Mouse (Mus musculus): ENCODE results near the gene Map3k21.

The Map3k21 gene

DNA sequence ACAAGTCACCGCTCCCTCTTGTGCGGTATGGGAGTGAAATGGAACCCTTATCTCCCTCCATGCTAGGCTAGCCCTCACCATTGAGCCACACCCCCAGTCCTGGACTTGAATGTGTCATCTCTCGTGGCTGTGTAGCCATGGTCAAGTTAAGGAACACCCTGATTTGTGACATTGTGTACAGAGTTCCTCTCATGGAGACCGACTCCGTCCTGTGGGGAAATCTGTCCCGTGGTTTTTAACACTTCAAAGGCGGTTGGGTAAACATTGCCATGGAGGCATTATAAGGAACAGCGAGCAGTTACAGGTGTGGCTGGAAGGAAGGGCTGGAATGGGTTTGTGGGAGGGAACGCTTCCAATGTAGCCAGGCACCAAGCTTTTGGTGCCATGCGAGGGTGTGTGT lies 6.8 kb downstream of the Map3k21 start:
- DNase-seq, result no peak

GRCm38 (mm10) chr8:125918719-125919118 lies 8.5 kb downstream of the Map3k21 start:
- no peak for DNase-seq

DNA sequence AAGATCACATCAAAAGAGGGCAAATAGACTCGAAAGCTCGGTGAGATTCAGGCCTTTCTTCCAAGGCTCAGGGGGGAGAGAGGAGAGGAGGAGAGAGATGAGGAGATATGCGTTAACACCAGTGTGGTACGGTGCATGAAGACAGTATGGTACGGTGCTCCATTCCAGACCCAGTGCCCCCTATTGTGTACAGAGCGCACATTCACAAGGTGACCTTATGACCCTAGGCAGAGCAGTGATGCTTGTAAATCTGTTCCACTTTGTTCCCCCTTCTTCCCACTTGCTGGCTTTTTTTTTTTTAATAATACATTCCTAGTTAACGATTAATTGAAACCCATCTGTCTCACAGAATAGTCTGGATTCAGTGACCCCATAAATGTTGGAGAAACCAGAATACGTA lies 9.3 kb downstream of the Map3k21 start:
- no peak for DNase-seq

GRCm38 (mm10) chr8:125920281-125920680 lies 10.0 kb downstream of the Map3k21 start:
- DNase-seq, result no peak

- DNase-seq, result no peak
Measured at GRCm38 (mm10) chr8:125920761-125921160, 10.5 kb downstream of the Map3k21 start.

DNA sequence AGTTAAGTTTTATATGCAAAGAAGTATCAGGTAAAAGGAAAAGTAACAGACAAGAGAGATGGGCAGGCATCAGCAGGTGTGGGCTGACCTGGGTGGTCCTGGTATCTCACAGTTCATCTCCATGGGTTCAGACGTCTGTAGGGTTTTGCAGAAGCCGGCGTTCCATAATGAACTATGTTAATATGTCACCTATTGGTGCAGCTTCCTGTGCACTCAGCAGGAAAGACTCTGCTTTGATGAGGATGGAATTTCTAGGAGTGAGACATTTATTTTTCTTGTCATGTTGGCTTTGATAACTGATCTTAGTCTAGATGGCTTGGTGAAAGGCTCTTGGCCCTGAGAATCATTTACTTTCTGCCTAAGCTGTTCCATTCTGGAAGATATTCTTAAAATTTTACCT lies 12.1 kb downstream of the Map3k21 start:
- no peak for DNase-seq

DNA sequence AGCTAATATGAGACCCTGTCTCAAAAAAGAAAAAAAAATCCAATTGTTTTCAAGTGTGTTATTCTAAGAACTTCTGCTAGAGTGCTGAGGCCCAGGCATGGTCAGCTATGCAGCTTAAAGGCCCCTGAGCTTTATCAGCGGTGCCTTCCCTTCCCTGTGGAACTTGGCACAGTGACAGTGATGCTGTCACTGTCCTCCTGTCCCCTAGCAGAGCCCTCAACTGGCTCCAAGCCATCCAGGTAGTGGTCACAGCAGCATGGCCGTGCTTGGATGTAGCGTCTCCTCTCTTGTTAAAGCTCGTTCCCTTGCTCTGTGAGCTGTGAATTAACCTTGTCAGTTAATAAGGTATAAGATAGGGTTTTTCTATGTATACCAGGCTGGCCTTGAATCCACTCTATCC lies 16.4 kb downstream of the Map3k21 start:
- no peak for DNase-seq

DNA sequence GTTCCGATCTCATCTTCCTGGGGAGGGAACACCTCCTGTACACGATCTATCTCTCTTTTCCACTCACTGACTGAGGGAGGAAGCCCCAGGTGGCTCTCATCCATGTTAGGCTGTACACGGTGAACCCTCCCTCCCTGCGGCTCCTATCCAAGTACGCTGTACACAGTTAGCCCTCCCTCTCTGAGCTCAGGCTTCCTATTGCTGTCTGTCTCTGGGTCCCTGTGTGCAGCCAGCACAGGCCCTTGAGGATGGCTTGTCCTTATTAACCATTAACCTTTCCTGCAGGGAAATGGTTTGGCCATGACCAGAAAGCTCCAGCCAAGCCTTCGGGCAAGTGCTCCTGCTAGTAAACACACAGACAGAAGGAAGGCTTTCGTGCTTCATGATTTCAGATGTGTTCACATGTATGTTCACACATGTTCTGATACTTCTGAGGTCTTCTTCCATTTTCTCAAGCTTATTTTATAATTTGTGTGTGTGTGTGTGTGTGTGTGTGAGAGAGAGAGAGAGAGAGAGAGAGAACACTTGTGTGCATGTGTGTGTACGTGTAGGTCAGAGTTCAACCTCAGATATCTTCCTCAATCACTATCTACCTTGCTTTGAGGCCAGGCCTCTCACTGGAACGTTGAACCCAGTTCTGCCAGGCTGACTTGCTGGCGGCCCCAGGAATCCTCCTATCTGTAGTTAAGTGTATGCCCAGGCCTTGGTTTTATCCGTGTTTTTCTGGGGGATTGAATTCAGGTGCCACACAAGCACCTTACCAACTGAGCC lies 20.2 kb downstream of the Map3k21 start:
- no peak for DNase-seq

GRCm38 (mm10) chr8:125931822-125932221 lies 21.6 kb downstream of the Map3k21 start:
- DNase-seq, result no peak

DNA sequence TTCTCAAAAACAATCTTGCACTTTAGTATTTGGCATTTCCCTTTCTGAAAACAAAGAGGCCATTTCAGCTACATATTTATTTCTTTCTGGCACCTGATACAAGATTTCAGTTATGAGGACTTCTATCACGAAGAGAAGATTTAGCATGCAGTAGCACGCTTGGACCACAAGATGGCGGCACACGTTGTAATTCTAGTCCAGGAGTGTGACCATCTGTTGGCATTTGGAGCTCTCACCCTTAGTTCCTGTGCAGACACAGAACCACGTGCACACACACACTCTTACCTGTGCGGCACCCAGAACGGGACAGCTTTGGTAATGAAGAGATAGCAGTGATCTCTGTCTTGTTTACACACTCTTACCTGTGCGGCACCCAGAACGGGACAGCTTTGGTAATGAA lies 25.4 kb downstream of the Map3k21 start:
- DNase-seq, result peak; percentile 68

DNA sequence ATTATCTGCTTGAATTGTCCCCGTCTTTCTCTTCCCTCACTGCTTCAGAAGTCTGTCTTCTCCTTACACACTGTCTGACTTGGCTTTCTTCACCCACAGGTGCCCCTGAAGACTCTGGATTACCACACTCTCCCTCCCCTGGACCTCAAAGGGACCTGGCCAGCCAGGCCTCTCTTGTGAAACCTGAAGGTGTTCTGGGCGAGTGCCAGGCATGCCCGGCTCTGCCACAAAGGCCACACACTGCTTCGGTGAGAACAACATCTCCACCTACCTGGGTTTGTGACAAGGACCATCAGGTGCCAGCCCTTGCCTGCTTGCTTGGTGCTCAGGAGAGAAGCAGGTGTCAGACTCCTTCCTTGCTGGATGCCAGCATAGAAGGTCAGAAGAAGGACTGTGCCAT lies 34.3 kb downstream of the Map3k21 start:
- peak; percentile 51 for DNase-seq

DNA sequence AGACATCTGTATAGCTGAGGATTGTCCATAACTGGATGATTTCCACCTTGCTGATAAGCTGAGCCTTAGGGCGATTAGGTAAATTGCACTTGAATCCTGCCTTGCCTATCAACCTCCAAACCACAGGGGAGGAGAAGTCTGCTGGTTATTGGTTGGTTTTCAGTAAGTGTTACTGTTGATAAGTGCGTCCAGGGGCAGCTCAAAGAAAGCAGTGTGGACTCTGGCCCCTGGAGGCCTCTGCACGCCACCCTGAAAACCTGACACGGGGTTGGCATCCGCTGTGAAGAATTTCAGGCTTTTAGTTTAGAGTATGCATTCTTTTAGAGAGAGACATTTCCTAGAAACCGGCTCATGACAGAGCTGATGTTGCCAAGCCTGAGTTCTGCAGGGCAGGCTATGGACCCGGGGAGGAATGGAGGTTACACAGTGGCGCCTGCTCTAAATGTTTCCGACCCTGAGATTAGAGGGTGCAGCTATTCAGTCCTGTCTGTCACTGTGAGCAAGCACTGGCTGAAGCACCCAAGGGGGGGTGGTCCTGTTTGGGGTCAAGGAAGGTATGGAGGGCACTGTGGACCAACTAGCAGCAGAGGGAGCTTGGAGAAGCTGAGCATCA lies 38.6 kb downstream of the Map3k21 start:
- DNase-seq, result no peak

- DNase-seq, result peak; percentile 86
Measured at GRCm38 (mm10) chr8:125950007-125950940, 40.0 kb downstream of the Map3k21 start.

GRCm38 (mm10) chr8:125955671-125956070 lies 45.4 kb downstream of the Map3k21 start:
- DNase-seq, result peak; percentile 56

- DNase-seq, result no peak
Measured at GRCm38 (mm10) chr8:125956796-125957195, 46.5 kb downstream of the Map3k21 start.

DNA sequence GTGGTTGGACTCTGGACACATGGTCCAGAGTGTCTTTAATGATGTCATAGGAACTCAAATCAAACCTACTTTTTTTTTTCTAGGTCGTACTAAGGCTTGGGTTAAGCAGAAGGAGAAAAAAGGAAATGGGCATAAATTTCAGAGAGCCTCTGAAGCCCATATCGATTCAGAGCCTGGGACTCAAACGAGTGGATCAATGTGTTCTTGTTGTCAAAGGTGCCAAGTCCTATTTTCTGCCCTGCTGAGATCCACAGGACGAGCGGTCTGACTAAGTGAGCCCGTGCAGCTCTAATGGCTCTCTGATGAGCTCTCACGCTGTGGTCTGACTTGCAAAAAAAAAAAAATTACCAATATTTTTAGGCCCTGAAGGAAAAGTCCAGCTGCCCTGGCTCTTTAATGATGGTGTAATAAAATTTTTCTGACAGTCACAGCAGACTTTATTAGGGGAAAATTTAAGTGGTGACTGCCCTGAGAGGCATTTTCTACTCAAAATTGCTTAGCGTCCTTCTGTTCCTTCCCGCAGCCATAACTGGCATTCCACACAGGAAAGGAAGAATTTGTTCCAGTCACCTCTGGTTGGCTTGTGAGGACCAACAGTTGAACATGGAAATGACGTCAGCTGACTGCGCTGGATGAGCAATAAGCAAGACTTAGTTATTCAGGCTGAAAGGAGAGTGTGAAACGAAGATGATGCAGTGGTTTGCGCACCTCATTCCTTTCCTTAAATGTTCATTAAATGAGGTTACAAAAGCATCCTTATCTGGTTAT lies 47.2 kb downstream of the Map3k21 start:
- DNase-seq, result no peak

DNA sequence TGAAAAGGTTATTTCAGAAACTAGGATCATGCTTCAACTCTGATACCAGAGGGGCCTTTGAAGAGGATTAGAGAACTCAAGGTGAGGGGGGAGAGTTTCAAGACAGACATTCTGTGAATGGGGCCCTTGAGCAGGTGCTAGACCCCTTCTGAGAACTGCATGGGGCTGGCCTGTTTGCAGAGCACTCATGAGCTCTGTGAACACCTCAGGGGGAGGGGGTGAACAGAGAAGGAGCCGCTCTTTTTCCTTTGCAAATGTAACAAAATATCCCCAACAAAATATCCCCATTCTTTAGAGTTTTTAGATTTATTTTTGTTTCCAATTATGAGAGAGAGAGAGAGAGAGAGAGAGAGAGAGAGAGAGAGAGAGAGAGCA lies 47.7 kb downstream of the Map3k21 start:
- DNase-seq, result no peak

DNA sequence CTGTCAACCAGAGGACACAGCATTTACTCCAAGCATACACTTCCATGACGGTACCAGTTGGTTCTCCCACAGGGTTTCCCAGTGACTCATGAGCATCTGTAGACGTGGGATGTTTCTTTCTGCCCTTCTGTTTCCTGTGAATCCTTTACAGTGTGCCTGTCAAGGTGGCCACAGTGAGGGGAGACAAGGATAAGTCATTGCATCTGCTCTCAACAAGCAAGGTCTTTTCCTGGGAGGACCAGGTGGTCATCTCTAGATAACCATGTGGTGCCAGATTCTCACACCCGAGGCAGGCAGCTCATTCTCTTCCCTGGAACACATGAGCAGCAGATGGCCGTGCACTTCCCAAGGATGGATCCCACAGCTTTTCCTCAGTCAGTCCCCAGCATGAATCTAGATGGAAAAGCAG lies 49.1 kb downstream of the Map3k21 start:
- no peak for DNase-seq

- DNase-seq, result no peak
Measured at GRCm38 (mm10) chr8:125960037-125960436, 49.8 kb downstream of the Map3k21 start.

DNA sequence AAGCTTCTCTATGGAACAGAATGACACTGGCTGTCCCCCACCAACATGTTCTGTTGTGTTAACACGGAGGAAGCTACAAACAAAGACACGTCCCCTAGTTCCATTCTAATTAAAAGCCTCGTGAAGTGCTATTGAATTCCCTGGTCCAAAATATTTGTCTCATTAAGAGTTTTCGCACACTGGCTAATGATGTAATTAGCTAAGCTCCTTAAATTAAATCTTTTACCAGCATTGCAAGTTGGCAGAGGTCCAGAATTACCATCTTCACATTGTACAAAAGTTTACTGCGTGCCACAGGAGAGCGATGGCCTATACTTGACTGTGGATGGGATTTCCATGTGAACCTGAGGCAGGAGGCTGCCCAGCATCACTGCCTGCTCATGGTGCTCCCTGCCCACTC lies 51.5 kb downstream of the Map3k21 start:
- DNase-seq, result no peak

- no peak for DNase-seq
Measured at GRCm38 (mm10) chr8:125963807-125964211, 53.6 kb downstream of the Map3k21 start.

DNA sequence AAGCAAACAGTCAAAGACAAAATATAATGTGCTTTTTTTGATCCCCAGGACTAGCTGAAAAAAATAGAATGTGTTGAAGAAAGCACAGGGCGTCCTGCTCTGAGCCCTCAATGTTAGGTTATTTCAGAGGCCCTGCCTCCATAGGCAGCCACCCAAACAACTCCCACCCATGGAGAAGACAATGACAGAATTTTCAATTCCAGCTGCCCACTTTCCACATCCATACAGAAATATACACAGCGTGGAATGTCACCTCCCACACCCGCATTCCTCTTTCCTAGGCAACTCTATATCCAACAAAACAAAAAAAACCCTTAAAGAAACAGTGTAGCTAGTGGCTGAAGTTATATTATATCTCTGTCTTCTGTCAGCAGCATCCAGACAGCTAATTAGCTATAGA lies 61.1 kb downstream of the Map3k21 start:
- no peak for DNase-seq

DNA sequence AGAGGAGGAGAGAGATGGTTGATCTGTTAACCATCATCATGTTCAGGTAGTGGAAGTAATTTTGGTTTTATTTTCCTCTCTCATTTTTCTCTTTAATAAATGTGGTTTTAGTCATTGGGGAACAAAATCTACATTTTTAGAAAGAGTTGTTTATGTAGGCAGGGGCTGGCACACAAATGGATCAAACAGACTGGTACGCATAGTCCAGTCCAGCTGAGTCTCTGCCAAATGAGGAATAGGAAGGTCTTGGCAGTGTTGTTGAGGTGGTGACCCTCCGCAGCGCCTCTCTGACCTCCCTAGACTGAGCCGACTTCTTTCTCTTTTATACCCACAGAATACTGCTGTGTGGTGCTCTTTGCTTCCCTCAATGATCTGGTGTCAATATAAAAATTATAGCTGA lies 65.7 kb downstream of the Map3k21 start:
- DNase-seq, result no peak
